Mouse (Mus musculus): ENCODE data around the gene Plekha5. TPM values are rescaled to one million over a fixed set of nuclear protein-coding genes. Genes with fewer than 3 reads are reported as not detected.

Plekha5 gene
- polyA plus RNA-seq, 1 experiment from 2014 or later, result 33.5 TPM

GRCm38 (mm10) chr6:140633616-140634015 lies 209.8 kb downstream of the Plekha5 start:
- H3K27me3 ChIP-seq (replicated peaks; ENCODE audit: control insufficient read depth, insufficient read depth, low read length), result no peaks in the 10 kb centered on the region
- WGBS, result 68% methylated on average over 8 of the region's 8 CpGs
- H3K36me3 ChIP-seq (ENCODE audit: control insufficient read depth, insufficient read depth), result peaks cover 12% of the 10 kb centered on the region
- no peak overlapping the region for H3K4me3 ChIP-seq (replicated peaks; ENCODE audit: low read length)
- no peak for ATAC-seq
- H3K9ac ChIP-seq (replicated peaks; ENCODE audit: low read depth, low read length), result no peak overlapping the region
- H3K4me1 ChIP-seq (replicated peaks; ENCODE audit: control insufficient read depth, insufficient read depth, low read length), result peaks cover 4% of the 10 kb centered on the region; the same call in 1 of the 2 replicates
- H3K27ac ChIP-seq (ENCODE audit: low read length), result no peak overlapping the region
- H3K4me2 ChIP-seq (ENCODE audit: low read length), result no peak overlapping the region
- no peaks in the 10 kb centered on the region for H3K9me3 ChIP-seq (ENCODE audit: control insufficient read depth, low read length)

GRCm38 (mm10) chr6:140636290-140636689 lies 212.4 kb downstream of the Plekha5 start:
- H3K4me3 ChIP-seq (replicated peaks; ENCODE audit: low read length), result no peak overlapping the region
- no peaks in the 10 kb centered on the region; the same call in 1 of the 2 replicates for H3K4me1 ChIP-seq (replicated peaks; ENCODE audit: control insufficient read depth, insufficient read depth, low read length)
- H3K27me3 ChIP-seq (replicated peaks; ENCODE audit: control insufficient read depth, insufficient read depth, low read length), result no peaks in the 10 kb centered on the region
- H3K4me2 ChIP-seq (ENCODE audit: low read length), result no peak overlapping the region
- 94% methylated on average over 4 of the region's 4 CpGs for WGBS
- no peaks in the 10 kb centered on the region for H3K9me3 ChIP-seq (ENCODE audit: control insufficient read depth, low read length)
- ATAC-seq, result no peak
- H3K36me3 ChIP-seq (ENCODE audit: control insufficient read depth, insufficient read depth), result peaks cover 21% of the 10 kb centered on the region
- no peak overlapping the region for H3K27ac ChIP-seq (ENCODE audit: low read length)
- H3K9ac ChIP-seq (replicated peaks; ENCODE audit: low read depth, low read length), result no peak overlapping the region

GRCm38 (mm10) chr6:140642010-140642409 lies 218.2 kb downstream of the Plekha5 start:
- no peaks in the 10 kb centered on the region for H3K9me3 ChIP-seq (ENCODE audit: control insufficient read depth, low read length)
- H3K9ac ChIP-seq (replicated peaks; ENCODE audit: low read depth, low read length), result no peak overlapping the region
- H3K27ac ChIP-seq (ENCODE audit: low read length), result no peak overlapping the region
- no peak overlapping the region for H3K4me2 ChIP-seq (ENCODE audit: low read length)
- peaks cover 19% of the 10 kb centered on the region for H3K36me3 ChIP-seq (ENCODE audit: control insufficient read depth, insufficient read depth)
- no peaks in the 10 kb centered on the region for H3K4me1 ChIP-seq (replicated peaks; ENCODE audit: control insufficient read depth, insufficient read depth, low read length)
- 77% methylated on average over 7 of the region's 7 CpGs for WGBS
- no peak for ATAC-seq
- no peaks in the 10 kb centered on the region for H3K27me3 ChIP-seq (replicated peaks; ENCODE audit: control insufficient read depth, insufficient read depth, low read length)
- no peak overlapping the region for H3K4me3 ChIP-seq (replicated peaks; ENCODE audit: low read length)

GRCm38 (mm10) chr6:140642655-140643054 lies 218.8 kb downstream of the Plekha5 start:
- no peak for ATAC-seq
- no peaks in the 10 kb centered on the region for H3K4me1 ChIP-seq (replicated peaks; ENCODE audit: control insufficient read depth, insufficient read depth, low read length)
- no peak overlapping the region for H3K9ac ChIP-seq (replicated peaks; ENCODE audit: low read depth, low read length)
- H3K4me3 ChIP-seq (replicated peaks; ENCODE audit: low read length), result no peak overlapping the region
- no peaks in the 10 kb centered on the region for H3K9me3 ChIP-seq (ENCODE audit: control insufficient read depth, low read length)
- no peak overlapping the region for H3K27ac ChIP-seq (ENCODE audit: low read length)
- WGBS, result 94% methylated on average over 12 of the region's 12 CpGs
- no peak overlapping the region for H3K4me2 ChIP-seq (ENCODE audit: low read length)
- peaks cover 20% of the 10 kb centered on the region for H3K36me3 ChIP-seq (ENCODE audit: control insufficient read depth, insufficient read depth)
- no peaks in the 10 kb centered on the region for H3K27me3 ChIP-seq (replicated peaks; ENCODE audit: control insufficient read depth, insufficient read depth, low read length)

- Histone ChIP-seq H3K9ac (replicated peaks; ENCODE audit: low read depth, low read length) (no peak overlapping the region), H3K4me3 (replicated peaks; ENCODE audit: low read length) (no peak overlapping the region), H3K36me3 (ENCODE audit: control insufficient read depth, insufficient read depth) (peaks cover 11% of the 10 kb centered on the region), H3K9me3 (ENCODE audit: control insufficient read depth, low read length) (no peaks in the 10 kb centered on the region), H3K4me2 (ENCODE audit: low read length) (no peak overlapping the region), H3K27me3 (replicated peaks; ENCODE audit: control insufficient read depth, insufficient read depth, low read length) (no peaks in the 10 kb centered on the region), H3K27ac (ENCODE audit: low read length) (no peak overlapping the region), H3K4me1 (replicated peaks; ENCODE audit: control insufficient read depth, insufficient read depth, low read length) (no peaks in the 10 kb centered on the region)
- no peak for ATAC-seq
These were observed 222.1 kb downstream of the Plekha5 start for GRCm38 (mm10) chr6:140645931-140646330.

Other genes starting within 250 kb of the Plekha5 start
- gene Aebp2, start 198.6 kb downstream of the Plekha5 start, polyA plus RNA-seq (2015; fragmentation: Nextera tagmentation; extraction: Ambion mirVana), result 6.5 TPM in 2 replicates